Mouse (Mus musculus) E14TG2a.4 (cell line): ENCODE results near the gene Slc31a1.

Experiments used
- H3K27me3 ChIP-seq: 2 replicates; pipeline ENCODE4 v1.6.1; 2014; ENCODE audit warnings: low read length, control low read depth; ENCODE audit not compliant: insufficient read depth
- H3K36me3 ChIP-seq: 2 replicates; pipeline ENCODE4 v1.6.1; 2014; ENCODE audit warnings: low read length, control low read depth; ENCODE audit not compliant: insufficient read depth
- H3K4me1 ChIP-seq: replicated peaks from 2 replicates; pipeline ENCODE4 v1.6.1; 2014; ENCODE audit warnings: low read depth, low read length, control low read depth
- H3K4me3 ChIP-seq: replicated peaks from 2 replicates; pipeline ENCODE4 v1.5.1; 2014; ENCODE audit warnings: mild to moderate bottlenecking, low read length
- H3K9me3 ChIP-seq: 2 replicates; pipeline ENCODE4 v1.6.1; 2014; ENCODE audit warnings: low read length, control low read depth
- CTCF ChIP-seq: conservative IDR thresholded peaks from 2 replicates; pipeline ENCODE4 v1.5.1; 2014; ENCODE audit warnings: low read length
- NANOG ChIP-seq: IDR thresholded peaks from 2 replicates; pipeline ENCODE4 v1.6.1; 2014; ENCODE audit warnings: borderline replicate concordance, low read length, mixed read lengths
- POU5F1 ChIP-seq: IDR thresholded peaks from 2 replicates; pipeline ENCODE4 v1.6.1; 2014; ENCODE audit warnings: low read length, borderline replicate concordance

Slc31a1 gene

GRCm38 (mm10) chr4:62360088-62360804 lies at the start of gene Slc31a1, which contains the start of gene Fkbp15:
Gene Slc31a1, plus strand, starts transcription at chr4:62360727.
Gene Fkbp15, minus strand, starts transcription at chr4:62360548.
- peak within 1 kb of the TSS; percentile 97 for H3K4me3 ChIP-seq
- H3K9me3 ChIP-seq = no peaks in the 10 kb centered on the region
- H3K4me1 ChIP-seq = peaks cover 35% of the 10 kb centered on the region
- 0 out of 2 replicates have a peak, but pooled peaks cover 3% of the 10 kb centered on the region for H3K36me3 ChIP-seq
- TF ChIP-seq CTCF (no peak), POU5F1 (no peak), NANOG (no peak)
- H3K27me3 ChIP-seq = no peaks in the 10 kb centered on the region

GRCm38 (mm10) chr4:62312821-62313220 lies 47.7 kb upstream of the Slc31a1 start:
- no peak overlapping the region for H3K4me3 ChIP-seq
- TF ChIP-seq NANOG (no peak), CTCF (no peak), POU5F1 (no peak)
- peaks cover 61% of the 10 kb centered on the region for H3K4me1 ChIP-seq
- H3K27me3 ChIP-seq = no peaks in the 10 kb centered on the region
- H3K36me3 ChIP-seq = peaks cover 21% of the 10 kb centered on the region
- no peaks in the 10 kb centered on the region for H3K9me3 ChIP-seq

- Histone ChIP-seq H3K36me3 (peaks cover 19% of the 10 kb centered on the region), H3K27me3 (no peaks in the 10 kb centered on the region), H3K4me3 (peak overlapping the region; percentile 45), H3K9me3 (no peaks in the 10 kb centered on the region), H3K4me1 (peaks cover 60% of the 10 kb centered on the region)
- no peak for TF ChIP-seq POU5F1
- TF ChIP-seq CTCF = no peak
- TF ChIP-seq NANOG = no peak
These were observed 46.8 kb upstream of the Slc31a1 start for GRCm38 (mm10) chr4:62313641-62314211.

- no peak for TF ChIP-seq CTCF
- peak; percentile 37; the same call in 1 of the 2 replicates for TF ChIP-seq NANOG
- peak; percentile 79; the same call in 1 of the 2 replicates for TF ChIP-seq POU5F1
- no peaks in the 10 kb centered on the region for H3K27me3 ChIP-seq
- peaks cover 27% of the 10 kb centered on the region for H3K36me3 ChIP-seq
- no peaks in the 10 kb centered on the region for H3K9me3 ChIP-seq
- H3K4me3 ChIP-seq = peak overlapping the region; percentile 45
- H3K4me1 ChIP-seq = peaks cover 60% of the 10 kb centered on the region
These were observed 46.0 kb upstream of the Slc31a1 start for GRCm38 (mm10) chr4:62314516-62314915.

- no peak for TF ChIP-seq POU5F1
- no peak for TF ChIP-seq CTCF
- no peak; the same call in 1 of the 2 replicates for TF ChIP-seq NANOG
- Histone ChIP-seq H3K9me3 (no peaks in the 10 kb centered on the region), H3K4me3 (no peak overlapping the region), H3K27me3 (no peaks in the 10 kb centered on the region), H3K36me3 (peaks cover 43% of the 10 kb centered on the region), H3K4me1 (peaks cover 60% of the 10 kb centered on the region)
These were observed 44.1 kb upstream of the Slc31a1 start for GRCm38 (mm10) chr4:62316456-62316855.

- no peaks in the 10 kb centered on the region for H3K9me3 ChIP-seq
- peaks cover 47% of the 10 kb centered on the region for H3K4me1 ChIP-seq
- H3K4me3 ChIP-seq = no peak overlapping the region
- peaks cover 46% of the 10 kb centered on the region for H3K36me3 ChIP-seq
- no peaks in the 10 kb centered on the region for H3K27me3 ChIP-seq
- TF ChIP-seq NANOG = no peak
- TF ChIP-seq POU5F1 = no peak
- TF ChIP-seq CTCF = no peak
These were observed 42.2 kb upstream of the Slc31a1 start for GRCm38 (mm10) chr4:62318294-62318693.

- no peaks in the 10 kb centered on the region for H3K27me3 ChIP-seq
- H3K36me3 ChIP-seq = peaks cover 75% of the 10 kb centered on the region
- peaks cover 4% of the 10 kb centered on the region for H3K4me1 ChIP-seq
- TF ChIP-seq CTCF (no peak), POU5F1 (no peak), NANOG (no peak)
- H3K9me3 ChIP-seq = no peaks in the 10 kb centered on the region
- H3K4me3 ChIP-seq = no peak overlapping the region
These were observed 37.8 kb upstream of the Slc31a1 start for GRCm38 (mm10) chr4:62322684-62323083.

- no peak for TF ChIP-seq POU5F1
- no peak for TF ChIP-seq CTCF
- no peak for TF ChIP-seq NANOG
- Histone ChIP-seq H3K36me3 (peaks cover 69% of the 10 kb centered on the region), H3K9me3 (no peaks in the 10 kb centered on the region), H3K4me3 (no peak overlapping the region), H3K27me3 (no peaks in the 10 kb centered on the region), H3K4me1 (no peaks in the 10 kb centered on the region)
These were observed 34.4 kb upstream of the Slc31a1 start for GRCm38 (mm10) chr4:62326111-62326510.
